Mouse (Mus musculus) brain, embryonic 14.5 days (tissue): ENCODE measurements around the gene Shisa4.

Source experiments
- CTCF ChIP-seq: fragments of 200-500 bp; IDR thresholded peaks from 2 replicates; pipeline ENCODE4 v1.5.1; 2012; ENCODE audit warnings: inconsistent platforms, mild to moderate bottlenecking, moderate library complexity, borderline replicate concordance; ENCODE audit not compliant: insufficient read depth, insufficient read length; ENCODE audit errors: extremely low read depth
- POLR2A ChIP-seq: fragments of 200-500 bp; IDR thresholded peaks from 2 replicates; pipeline ENCODE4 v1.6.1; 2012; ENCODE audit warnings: mild to moderate bottlenecking, inconsistent platforms, borderline replicate concordance; ENCODE audit not compliant: poor library complexity, insufficient read depth, insufficient read length, severe bottlenecking; ENCODE audit errors: extremely low read depth

- TF ChIP-seq CTCF (no peak), POLR2A (no peak)
Observed at GRCm38 (mm10) chr1:135346891-135347290, 28.1 kb downstream of the Shisa4 start.
